Mouse (Mus musculus): ENCODE results near the gene Wnt4.
A peak's percentile ranks its signal among the peaks of the same experiment; 100 is the strongest.

The Wnt4 gene

DNA sequence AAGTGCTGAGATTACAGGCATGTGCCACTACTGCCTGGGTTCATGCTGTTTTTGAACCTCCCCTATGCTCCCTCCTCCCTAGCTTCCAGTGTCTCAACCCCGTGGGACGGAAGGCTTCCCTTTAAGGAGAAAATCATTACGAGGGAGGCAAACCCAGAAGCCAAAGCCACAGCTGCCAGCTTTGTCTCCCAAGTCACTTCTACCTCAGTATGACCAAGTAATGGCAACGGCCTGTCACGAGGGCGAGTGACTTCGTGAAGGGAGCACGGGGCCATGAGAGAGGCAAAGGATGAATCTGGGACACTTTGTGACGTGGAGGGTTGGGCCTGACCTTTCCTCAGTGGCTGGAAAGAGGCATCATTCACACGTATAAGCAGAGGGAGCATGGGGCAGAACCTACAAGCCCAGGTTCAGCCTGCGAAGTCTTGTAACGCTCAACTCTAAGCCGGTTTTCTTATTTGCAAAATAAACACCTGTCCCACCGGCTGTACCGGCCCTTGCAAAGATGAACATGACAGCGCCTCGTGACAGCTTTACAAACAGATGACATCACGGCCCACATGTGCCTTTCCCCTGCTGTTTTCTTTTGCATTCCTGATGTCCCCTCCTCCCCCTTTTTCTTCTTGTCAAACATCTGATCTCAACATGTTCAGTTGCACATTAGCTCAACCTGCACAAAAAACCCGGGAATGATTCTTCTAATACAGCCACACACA lies 29.9 kb downstream of the Wnt4 start:
- DNase-seq: peak in 1 of 2 experiments; percentile 30

DNA sequence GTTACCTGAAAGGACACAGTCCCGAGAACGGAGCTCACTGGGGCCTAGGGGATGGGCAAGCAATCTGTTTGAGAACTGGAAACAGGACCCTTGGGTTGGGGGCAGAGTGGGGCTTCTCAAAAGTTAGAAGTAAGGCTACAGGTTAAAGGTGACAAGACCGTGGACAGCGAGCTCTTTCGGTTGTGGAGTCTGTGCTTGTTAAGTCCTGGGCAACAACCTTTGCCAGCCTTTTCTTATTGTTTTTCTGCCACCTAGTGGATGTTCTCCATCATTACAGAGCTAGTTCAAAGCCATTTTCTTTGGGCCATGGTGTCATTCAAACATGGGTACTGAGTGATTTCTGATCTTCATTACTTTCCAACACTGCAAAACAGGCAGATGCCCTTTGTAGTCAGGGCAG lies 31.1 kb downstream of the Wnt4 start:
- peak in 1 of 2 experiments; percentile 58 for DNase-seq

DNA sequence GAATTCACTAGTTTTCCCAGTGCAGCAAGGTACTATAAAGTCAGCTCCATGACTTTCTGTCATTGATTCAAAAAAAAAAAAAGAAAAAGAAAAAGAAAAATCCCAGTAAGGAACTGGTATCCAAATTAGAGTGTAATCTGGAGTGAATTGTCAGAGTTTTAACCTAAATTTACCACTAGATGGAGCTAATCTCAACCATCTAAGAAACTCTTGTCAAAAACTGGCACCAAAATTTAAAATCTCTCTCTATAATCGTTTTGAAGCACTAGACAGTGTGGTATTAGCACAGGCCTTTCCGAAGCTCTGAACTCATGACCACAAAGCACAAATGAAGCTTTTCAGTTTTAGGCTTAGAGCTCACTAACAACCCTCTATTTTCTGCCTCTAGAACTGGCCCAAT lies 36.2 kb downstream of the Wnt4 start:
- no peak for DNase-seq

DNA sequence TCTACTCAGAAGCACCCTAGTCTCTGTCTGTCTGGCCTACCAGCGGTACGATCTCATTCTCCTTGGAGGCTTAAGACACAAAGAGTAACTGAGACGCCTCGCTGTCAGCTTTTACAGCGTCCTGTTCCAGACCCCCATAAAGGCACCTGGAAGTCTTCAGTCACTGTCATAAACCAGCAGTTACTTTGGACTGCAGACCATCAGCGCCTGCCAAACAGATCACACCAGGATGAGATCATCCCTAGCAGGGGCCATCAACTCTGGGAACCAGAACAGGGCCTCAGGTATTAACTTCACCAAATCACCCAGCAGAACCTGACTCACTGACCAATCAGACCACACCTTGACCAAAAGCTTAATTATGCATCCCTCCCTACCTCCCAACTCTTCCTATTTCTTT lies 37.3 kb downstream of the Wnt4 start:
- no peak for DNase-seq

DNA sequence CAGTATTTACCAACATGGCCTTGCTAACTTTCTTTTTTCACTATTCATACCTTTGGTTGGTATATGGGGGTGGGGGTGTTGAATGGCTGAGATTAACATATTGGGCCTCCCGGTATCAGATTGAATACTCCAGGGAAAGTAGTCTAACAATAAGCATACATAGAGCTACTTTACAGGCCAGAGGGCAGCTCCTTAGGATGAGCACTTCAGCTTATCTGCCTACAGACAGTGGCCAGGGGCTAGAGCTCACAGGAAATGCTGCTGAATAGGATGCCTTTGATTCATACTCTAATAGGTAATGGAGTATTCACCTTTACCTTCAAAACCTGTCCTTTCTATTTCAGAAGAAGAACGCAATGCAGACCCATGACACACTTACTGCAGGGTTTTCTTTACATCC lies 37.8 kb downstream of the Wnt4 start:
- DNase-seq: no peak

DNA sequence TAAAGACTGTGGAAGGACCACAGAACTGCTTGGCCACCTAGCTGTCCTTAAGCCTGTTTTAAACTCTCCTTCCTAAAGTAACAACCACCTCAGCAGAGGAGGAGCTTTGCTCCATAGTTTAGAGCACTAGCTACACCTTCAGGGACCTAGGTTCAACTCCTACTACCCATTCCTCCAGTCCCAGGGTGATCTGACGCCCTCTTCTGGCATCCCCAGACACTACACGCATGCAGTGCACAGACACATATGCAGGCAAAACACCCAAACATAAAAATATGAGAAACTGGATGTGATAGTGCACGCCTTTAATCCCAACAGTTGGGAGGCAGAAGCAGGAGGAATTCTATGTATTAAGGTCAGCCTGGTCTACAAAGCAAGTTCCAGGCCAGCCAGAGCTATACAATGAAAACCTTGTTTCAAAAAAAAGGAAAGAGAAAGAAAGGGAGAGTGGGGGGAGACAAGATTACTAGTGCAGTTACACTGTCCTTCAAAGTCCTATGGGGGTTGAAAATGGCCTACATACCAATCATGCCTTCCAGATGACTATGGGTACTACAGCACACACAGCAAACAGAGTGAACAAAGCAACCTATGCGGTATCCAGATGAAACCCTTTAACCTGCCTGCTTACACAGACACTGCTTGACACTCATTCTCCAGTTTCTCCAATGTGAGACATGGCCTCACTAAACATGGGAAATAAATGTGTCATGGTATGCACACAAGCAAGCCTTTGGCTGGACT lies 38.9 kb downstream of the Wnt4 start:
- DNase-seq: no peak

DNA sequence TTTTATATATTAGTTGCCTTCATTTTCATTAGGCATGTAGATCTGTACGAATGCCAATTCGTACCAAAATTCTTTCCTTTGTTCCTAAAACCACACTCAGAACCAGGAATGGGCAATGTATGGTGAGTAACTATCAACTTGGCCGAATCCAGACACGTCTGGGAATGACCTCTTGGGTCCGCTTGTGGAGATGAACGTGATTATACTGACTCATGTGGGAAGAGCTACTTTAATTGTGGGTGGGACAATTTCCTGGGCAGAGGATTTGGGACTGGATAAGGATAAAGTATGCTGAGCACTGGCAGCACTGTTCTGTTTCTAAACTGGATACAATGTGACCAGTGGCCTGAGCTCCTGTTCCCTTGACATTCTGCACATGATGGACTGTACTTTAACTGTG lies 47.6 kb downstream of the Wnt4 start:
- DNase-seq: no peak

DNA sequence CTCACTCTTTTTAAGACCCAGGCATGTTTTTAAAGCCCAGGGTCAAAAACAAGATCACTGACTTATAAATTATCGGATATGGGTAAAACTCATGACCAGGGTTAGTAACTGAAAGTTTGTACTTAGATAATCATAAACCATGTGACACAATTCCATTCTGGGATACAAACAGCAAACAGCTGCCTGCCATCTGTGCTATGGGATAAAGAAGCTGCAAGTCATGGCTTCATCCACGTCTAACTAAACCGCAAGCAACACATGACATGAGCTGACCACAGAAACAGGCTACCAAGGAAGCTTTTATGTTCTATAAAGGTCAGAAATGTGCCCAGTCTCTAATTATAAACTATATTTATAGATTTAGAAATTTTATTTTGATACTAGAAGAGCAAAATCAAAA lies 49.2 kb downstream of the Wnt4 start:
- no peak for DNase-seq

DNA sequence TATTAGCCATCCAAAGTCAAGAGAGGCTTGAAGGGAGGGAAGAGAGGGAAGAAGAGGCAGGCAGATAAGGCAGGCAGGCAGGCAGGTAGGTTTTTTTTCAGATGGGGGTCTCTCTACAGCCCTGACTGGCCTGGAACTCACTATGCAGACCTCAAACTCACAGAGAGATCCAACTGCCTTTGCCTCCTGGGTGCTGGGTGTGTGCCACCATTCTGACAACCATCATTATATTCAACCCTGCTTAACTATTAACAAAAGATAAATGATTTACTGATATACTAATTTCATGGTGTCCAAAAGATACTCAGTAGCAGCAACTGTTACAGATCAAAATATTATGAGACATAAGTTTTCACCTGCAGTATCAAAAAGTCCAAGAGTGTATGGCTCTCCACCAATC lies 54.8 kb downstream of the Wnt4 start:
- no peak for DNase-seq

DNA sequence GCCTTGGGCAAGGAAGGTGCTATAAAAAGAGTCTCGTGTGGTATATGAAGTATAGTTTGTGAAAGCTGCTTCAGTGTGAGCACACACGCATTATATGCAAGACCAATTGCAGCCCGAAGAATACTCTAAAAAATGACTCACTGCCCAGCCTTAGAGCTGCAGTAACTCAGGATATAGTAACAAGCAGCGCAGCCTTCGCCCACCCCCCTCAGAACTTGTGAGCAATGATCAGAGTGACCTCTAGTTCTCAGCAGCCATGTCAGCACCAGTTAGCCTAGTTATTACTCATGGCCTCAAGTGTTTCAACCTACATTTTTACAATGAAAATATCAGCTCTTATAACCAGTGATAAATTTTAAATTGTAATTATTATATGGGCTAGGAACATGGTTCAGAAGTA lies 59.2 kb downstream of the Wnt4 start:
- no peak for DNase-seq

DNA sequence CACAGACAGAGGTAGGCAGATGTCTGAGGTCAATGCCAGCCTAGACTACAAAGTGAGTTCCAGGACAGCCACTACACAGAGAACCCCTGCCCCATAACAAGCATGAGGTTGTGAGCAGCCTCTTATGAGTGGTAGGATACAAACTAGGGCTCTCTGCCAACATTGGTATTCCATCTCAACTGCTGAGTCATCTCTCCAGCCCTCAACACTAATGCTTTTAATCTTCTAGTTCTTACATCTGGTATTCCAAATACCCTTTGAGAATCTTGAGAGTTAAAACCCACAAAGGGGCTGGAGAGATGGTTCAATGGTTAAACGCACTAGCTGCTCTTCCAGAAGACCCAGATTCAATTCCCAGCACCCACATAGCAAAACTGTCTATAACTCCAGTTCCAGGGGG lies 62.1 kb downstream of the Wnt4 start:
- DNase-seq: no peak

DNA sequence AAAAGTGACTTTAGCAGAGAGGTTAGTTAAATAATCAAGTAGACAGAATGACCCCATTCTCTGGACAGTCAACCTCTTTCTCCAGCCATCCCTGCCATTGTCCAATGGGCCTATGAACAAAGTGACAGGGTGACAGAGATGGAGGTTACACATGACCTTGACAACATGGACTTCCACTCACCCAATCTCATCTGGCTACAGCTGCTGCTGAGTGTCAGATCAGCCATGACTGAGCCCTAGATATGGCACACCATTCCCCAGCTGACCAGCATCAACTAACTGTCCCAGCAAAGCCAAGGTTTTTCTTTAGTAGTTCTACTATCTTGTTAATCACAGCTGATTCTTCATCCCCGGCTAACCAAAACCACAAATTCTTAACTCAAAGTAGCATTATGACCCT lies 65.5 kb downstream of the Wnt4 start:
- DNase-seq: no peak

DNA sequence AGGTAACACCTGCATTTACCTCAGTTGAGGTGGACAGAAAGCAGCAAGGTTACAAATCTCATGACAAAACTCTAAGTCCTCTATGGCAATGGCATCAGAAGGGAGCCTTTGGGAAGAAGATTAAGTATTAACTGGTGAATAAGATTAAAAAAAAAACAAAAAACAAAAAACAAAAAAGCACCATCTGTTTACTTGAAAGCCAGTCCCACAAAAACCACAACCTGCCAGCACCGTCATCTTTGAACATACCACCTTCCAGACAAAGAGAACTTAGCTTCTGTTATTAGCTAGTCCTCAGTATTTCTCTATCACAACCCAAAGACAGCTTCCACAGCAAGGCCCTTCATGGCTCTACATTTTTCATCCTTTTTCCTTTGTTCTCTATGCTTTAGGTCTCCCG lies 67.8 kb downstream of the Wnt4 start:
- DNase-seq: no peak

DNA sequence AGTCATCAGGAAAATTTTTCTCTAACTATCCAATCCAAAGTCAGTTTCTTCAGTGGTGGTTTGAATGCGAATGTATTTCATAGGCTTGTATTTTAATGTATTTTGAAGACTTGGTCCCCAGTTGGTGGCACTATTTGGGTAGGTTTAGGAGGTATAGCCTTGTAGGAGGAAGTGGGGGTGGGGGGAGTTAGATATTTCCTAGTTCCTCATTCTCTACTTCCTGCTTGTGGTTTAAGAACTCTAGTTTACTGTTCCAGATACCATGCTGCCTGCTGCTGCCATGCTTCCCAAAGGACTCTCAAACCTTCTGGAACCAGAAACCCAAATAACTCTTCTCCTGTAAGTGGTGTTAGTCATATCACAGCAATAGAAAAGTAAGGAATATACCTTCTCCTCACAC lies 68.5 kb downstream of the Wnt4 start:
- DNase-seq: no peak
